Mouse (Mus musculus) thymus, postnatal 4 days (tissue): ENCODE data around the gene Vmn2r124.
"Not testable (repeated sequence)": the region's sequence is repeated elsewhere in the genome, so short reads cannot be mapped to it uniquely, and the experiment has no call there.

Source experiments
- DNase-seq: peaks from one replicate; pipeline ENCODE4 v3.0.0; 2021

Vmn2r124 gene

DNA sequence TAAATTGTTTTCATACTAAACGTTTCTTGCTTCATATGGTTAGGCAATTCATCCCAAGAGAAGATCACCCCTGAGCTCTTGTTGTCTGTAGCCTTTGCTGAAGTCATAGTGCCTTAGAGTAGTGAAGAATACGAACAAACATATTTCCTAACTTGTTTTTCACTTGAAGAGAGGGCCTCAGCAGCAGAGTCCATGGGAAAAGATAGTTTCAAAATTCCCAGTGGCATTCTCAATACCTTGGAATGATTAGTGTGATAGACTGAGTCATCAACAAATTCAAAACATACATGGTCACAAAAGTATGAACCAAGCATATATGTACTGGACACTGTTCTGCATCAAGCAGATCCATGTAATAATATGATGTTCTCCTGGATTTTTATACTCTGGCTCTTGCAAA, at the start of gene Vmn2r124:
Gene Vmn2r124 (plus strand): TSS at position 301 of the 400 bp plus-strand sequence.
- no peak for DNase-seq

- no peak for DNase-seq
Measured at GRCm38 (mm10) chr17:18004752-18005151, 44.5 kb upstream of the Vmn2r124 start.

DNA sequence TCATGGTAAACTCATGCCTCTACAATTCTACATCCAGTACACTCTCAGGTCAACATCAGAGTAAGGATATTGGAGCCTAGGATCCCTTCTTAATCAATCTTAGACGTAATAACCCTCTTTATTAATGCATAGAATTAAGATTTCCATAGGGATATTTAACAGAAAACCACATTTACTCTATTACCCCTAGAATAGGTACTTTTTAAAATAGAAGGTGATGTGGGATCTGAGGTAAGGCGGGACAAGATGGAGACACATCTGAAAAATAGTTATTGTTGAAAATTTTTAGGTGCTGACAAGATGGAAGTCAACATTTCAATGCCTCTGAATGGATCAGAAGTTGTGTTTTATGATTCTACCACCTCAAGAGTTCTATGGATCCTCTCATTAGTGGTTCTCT, 27.8 kb upstream of the Vmn2r124 start, which contains the start of gene Fpr-rs4:
Gene Fpr-rs4 (plus strand): TSS at position 301 of the 400 bp plus-strand sequence.
- no peak for DNase-seq

DNA sequence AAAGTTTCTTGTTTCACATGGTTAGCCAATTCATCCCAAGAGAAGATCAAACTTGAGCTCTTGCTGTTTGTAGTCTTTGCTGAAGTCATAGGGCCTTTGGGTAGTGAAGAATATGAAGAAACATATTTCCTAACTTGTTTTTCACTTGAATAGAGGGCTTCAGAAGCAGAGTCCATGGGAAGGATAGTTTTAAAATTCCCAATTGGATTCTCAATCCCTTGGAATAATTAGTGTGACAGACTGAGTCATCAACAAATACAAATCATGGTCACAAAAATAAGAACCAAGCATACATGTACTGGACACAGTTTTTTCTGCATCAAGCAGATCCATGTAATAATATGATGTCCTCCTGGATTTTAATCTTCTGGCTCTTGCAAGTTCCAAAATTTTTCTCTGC, 35.5 kb downstream of the Vmn2r124 start, which contains the start of gene Vmn2r91:
Gene Vmn2r91 (plus strand): TSS at position 301 of the 400 bp plus-strand sequence.
- not testable (repeated sequence) for DNase-seq

DNA sequence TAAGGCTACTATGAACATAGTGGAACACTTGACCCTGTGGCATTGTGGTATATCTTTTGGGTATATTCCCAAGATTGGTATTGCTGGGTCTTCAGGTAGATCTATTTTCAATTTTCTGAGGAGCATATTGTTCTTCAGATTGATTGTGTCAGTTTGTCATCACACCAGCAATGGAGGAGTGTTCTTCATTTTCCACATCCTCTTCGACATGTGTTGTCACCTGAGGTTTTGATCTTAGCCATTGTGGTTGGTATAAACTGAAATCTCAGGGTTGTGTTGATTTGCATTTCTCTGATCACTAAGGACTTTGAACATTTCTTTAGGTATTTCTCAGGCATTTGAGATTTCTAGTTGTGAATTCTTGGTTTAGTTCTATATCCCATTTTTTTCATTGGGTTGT, 46.4 kb downstream of the Vmn2r124 start:
- not testable (repeated sequence) for DNase-seq

GRCm38 (mm10) chr17:18102265-18102664, 53.0 kb downstream of the Vmn2r124 start:
- DNase-seq: not testable (repeated sequence)
